Mouse (Mus musculus): ENCODE measurements around the gene Stx8. TPM values are rescaled to one million over a fixed set of nuclear protein-coding genes. Genes with fewer than 3 reads are reported as not detected.

Gene Stx8
- polyA plus RNA-seq, 1 experiment: 32.5 TPM

GRCm38 (mm10) chr11:68080999-68081398 lies 115.0 kb downstream of the Stx8 start:
- Histone ChIP-seq H3K79me2 (ENCODE audit: control insufficient read depth, insufficient read depth) (no peaks in the 10 kb centered on the region), H3K27me3 (ENCODE audit: control insufficient read depth, insufficient read depth, insufficient read length) (no peaks in the 10 kb centered on the region), H3ac (ENCODE audit: control insufficient read depth, insufficient read length) (no peak overlapping the region), H3K4me3 (no peak overlapping the region), H3K36me3 (ENCODE audit: control insufficient read depth, insufficient read depth) (no peaks in the 10 kb centered on the region), H3K4me2 (ENCODE audit: low read depth) (no peak overlapping the region)
- TF ChIP-seq E2F4 (IDR thresholded peaks at IDR 0.05; ENCODE audit: insufficient read depth): no peak

GRCm38 (mm10) chr11:68082756-68083155 lies 116.8 kb downstream of the Stx8 start:
- Histone ChIP-seq H3K36me3 (ENCODE audit: control insufficient read depth, insufficient read depth) (no peaks in the 10 kb centered on the region), H3K27me3 (ENCODE audit: control insufficient read depth, insufficient read depth, insufficient read length) (no peaks in the 10 kb centered on the region), H3K4me2 (ENCODE audit: low read depth) (no peak overlapping the region), H3K4me3 (no peak overlapping the region), H3ac (ENCODE audit: control insufficient read depth, insufficient read length) (no peak overlapping the region), H3K79me2 (ENCODE audit: control insufficient read depth, insufficient read depth) (no peaks in the 10 kb centered on the region)
- TF ChIP-seq MAX (IDR thresholded peaks at IDR 0.05; ENCODE audit: low read depth) (no peak), USF1 (IDR thresholded peaks at IDR 0.05; ENCODE audit: low read depth) (no peak)

- Histone ChIP-seq H3K79me2 (ENCODE audit: control insufficient read depth, insufficient read depth) (no peaks in the 10 kb centered on the region), H3K36me3 (ENCODE audit: control insufficient read depth, insufficient read depth) (no peaks in the 10 kb centered on the region), H3K4me3 (no peak overlapping the region), H3K4me2 (ENCODE audit: low read depth) (peak overlapping the region; percentile 43), H3ac (ENCODE audit: control insufficient read depth, insufficient read length) (no peak overlapping the region), H3K27me3 (ENCODE audit: control insufficient read depth, insufficient read depth, insufficient read length) (no peaks in the 10 kb centered on the region)
- no peak for TF ChIP-seq TCF3 (IDR thresholded peaks at IDR 0.05; ENCODE audit: insufficient read length, low read depth)
- TF ChIP-seq TCF12 (IDR thresholded peaks at IDR 0.05; ENCODE audit: insufficient read depth, poor library complexity, severe bottlenecking): no peak
- no peak for TF ChIP-seq USF1 (IDR thresholded peaks at IDR 0.05; ENCODE audit: low read depth)
- no peak for TF ChIP-seq CEBPB (IDR thresholded peaks at IDR 0.05; ENCODE audit: insufficient read depth, poor library complexity, severe bottlenecking)
- TF ChIP-seq POLR2AphosphoS2 (IDR thresholded peaks at IDR 0.05; ENCODE audit: insufficient read length, low read depth): no peak
- no peak for TF ChIP-seq MYOG (IDR thresholded peaks at IDR 0.05; ENCODE audit: control insufficient read depth in 1 of 3, insufficient read depth in 1 of 3, insufficient read length in 2 of 3, low read depth in 2 of 3)
- TF ChIP-seq REST (IDR thresholded peaks at IDR 0.05; ENCODE audit: insufficient read depth, insufficient read length): no peak
Measured at GRCm38 (mm10) chr11:68083562-68083961, 117.6 kb downstream of the Stx8 start.

- H3K4me3 ChIP-seq: no peak overlapping the region
- H3K4me2 ChIP-seq (ENCODE audit: low read depth): no peak overlapping the region
- H3K36me3 ChIP-seq (ENCODE audit: control insufficient read depth, insufficient read depth): no peaks in the 10 kb centered on the region
- no peak overlapping the region for H3ac ChIP-seq (ENCODE audit: control insufficient read depth, insufficient read length)
- H3K27me3 ChIP-seq (ENCODE audit: control insufficient read depth, insufficient read depth, insufficient read length): no peaks in the 10 kb centered on the region
- no peaks in the 10 kb centered on the region for H3K79me2 ChIP-seq (ENCODE audit: control insufficient read depth, insufficient read depth)
- TF ChIP-seq TCF3 (IDR thresholded peaks at IDR 0.05; ENCODE audit: insufficient read length, low read depth) (no peak), MYOD1 (IDR thresholded peaks at IDR 0.05; ENCODE audit: control insufficient read depth in 1 of 3, insufficient read length in 2 of 3, low read depth in 2 of 3) (peak in 2 of 3 experiments; percentile 45 to 47), SRF (IDR thresholded peaks at IDR 0.05; ENCODE audit: control insufficient read depth, insufficient read length, low read depth) (no peak), MYOG (IDR thresholded peaks at IDR 0.05; ENCODE audit: control insufficient read depth in 1 of 3, insufficient read depth in 1 of 3, insufficient read length in 2 of 3, low read depth in 2 of 3) (peak in 1 of 3 experiments; percentile 48)
Measured at GRCm38 (mm10) chr11:68086221-68086620, 120.2 kb downstream of the Stx8 start.

- H3K36me3 ChIP-seq (ENCODE audit: control insufficient read depth, insufficient read depth): no peaks in the 10 kb centered on the region
- no peak overlapping the region for H3ac ChIP-seq (ENCODE audit: control insufficient read depth, insufficient read length)
- H3K79me2 ChIP-seq (ENCODE audit: control insufficient read depth, insufficient read depth): no peaks in the 10 kb centered on the region
- no peak for TF ChIP-seq MAX (IDR thresholded peaks at IDR 0.05; ENCODE audit: low read depth)
- no peak overlapping the region for H3K4me3 ChIP-seq
- H3K27me3 ChIP-seq (ENCODE audit: control insufficient read depth, insufficient read depth, insufficient read length): no peaks in the 10 kb centered on the region
- H3K4me2 ChIP-seq (ENCODE audit: low read depth): peak overlapping the region; percentile 33
Measured at GRCm38 (mm10) chr11:68089426-68089825, 123.4 kb downstream of the Stx8 start.

- TF ChIP-seq MAX (IDR thresholded peaks at IDR 0.05; ENCODE audit: low read depth) (no peak), MYOG (IDR thresholded peaks at IDR 0.05; ENCODE audit: control insufficient read depth in 1 of 3, insufficient read depth in 1 of 3, insufficient read length in 2 of 3, low read depth in 2 of 3) (no peak), SRF (IDR thresholded peaks at IDR 0.05; ENCODE audit: control insufficient read depth, insufficient read length, low read depth) (no peak), POLR2A (IDR thresholded peaks at IDR 0.05; ENCODE audit: insufficient read length, low read depth) (no peak), USF1 (IDR thresholded peaks at IDR 0.05; ENCODE audit: low read depth) (no peak), E2F4 (IDR thresholded peaks at IDR 0.05; ENCODE audit: insufficient read depth) (no peak), CEBPB (IDR thresholded peaks at IDR 0.05; ENCODE audit: insufficient read depth, poor library complexity, severe bottlenecking) (no peak), POLR2AphosphoS2 (IDR thresholded peaks at IDR 0.05; ENCODE audit: insufficient read length, low read depth) (no peak), MYOD1 (IDR thresholded peaks at IDR 0.05; ENCODE audit: control insufficient read depth in 1 of 3, insufficient read length in 2 of 3, low read depth in 2 of 3) (no peak), REST (IDR thresholded peaks at IDR 0.05; ENCODE audit: insufficient read depth, insufficient read length) (no peak), TCF3 (IDR thresholded peaks at IDR 0.05; ENCODE audit: insufficient read length, low read depth) (no peak), TCF12 (IDR thresholded peaks at IDR 0.05; ENCODE audit: insufficient read depth, poor library complexity, severe bottlenecking) (no peak)
- Histone ChIP-seq H3K27me3 (ENCODE audit: control insufficient read depth, insufficient read depth, insufficient read length) (no peaks in the 10 kb centered on the region), H3K4me3 (no peak overlapping the region), H3ac (ENCODE audit: control insufficient read depth, insufficient read length) (no peak overlapping the region), H3K36me3 (ENCODE audit: control insufficient read depth, insufficient read depth) (no peaks in the 10 kb centered on the region), H3K79me2 (ENCODE audit: control insufficient read depth, insufficient read depth) (no peaks in the 10 kb centered on the region), H3K4me2 (ENCODE audit: low read depth) (peak overlapping the region; percentile 33)
Measured at GRCm38 (mm10) chr11:68089885-68090592, 124.0 kb downstream of the Stx8 start.

All from myocyte (in vitro differentiated cells).